Mouse (Mus musculus) lung, postnatal 25 days (tissue): ENCODE results near the gene Serpinb5.
"Not testable (repeated sequence)": the region's sequence is repeated elsewhere in the genome, so short reads cannot be mapped to it uniquely, and the experiment has no call there.

Experiments used
- DNase-seq: peaks from one replicate; pipeline ENCODE4 v3.0.0; 2022; ENCODE audit warnings: low spot score

Serpinb5 gene

GRCm38 (mm10) chr1:106860847-106861246 lies at the start of gene Serpinb5:
Serpinb5 (plus strand) TSS chr1:106861173.
- DNase-seq = peak; percentile 1

GRCm38 (mm10) chr1:106814864-106815263 lies 46.1 kb upstream of the Serpinb5 start:
- DNase-seq = no peak

GRCm38 (mm10) chr1:106815265-106815664 lies 45.7 kb upstream of the Serpinb5 start:
- DNase-seq = no peak

GRCm38 (mm10) chr1:106816766-106817165 lies 44.2 kb upstream of the Serpinb5 start:
- DNase-seq = no peak

- no peak for DNase-seq
Observed at GRCm38 (mm10) chr1:106818323-106818722, 42.6 kb upstream of the Serpinb5 start.

- no peak for DNase-seq
Observed at GRCm38 (mm10) chr1:106822297-106822696, 38.7 kb upstream of the Serpinb5 start.

GRCm38 (mm10) chr1:106828784-106829183 lies 32.2 kb upstream of the Serpinb5 start:
- no peak for DNase-seq

GRCm38 (mm10) chr1:106865543-106865942 lies 4.6 kb downstream of the Serpinb5 start:
- DNase-seq = no peak

DNA sequence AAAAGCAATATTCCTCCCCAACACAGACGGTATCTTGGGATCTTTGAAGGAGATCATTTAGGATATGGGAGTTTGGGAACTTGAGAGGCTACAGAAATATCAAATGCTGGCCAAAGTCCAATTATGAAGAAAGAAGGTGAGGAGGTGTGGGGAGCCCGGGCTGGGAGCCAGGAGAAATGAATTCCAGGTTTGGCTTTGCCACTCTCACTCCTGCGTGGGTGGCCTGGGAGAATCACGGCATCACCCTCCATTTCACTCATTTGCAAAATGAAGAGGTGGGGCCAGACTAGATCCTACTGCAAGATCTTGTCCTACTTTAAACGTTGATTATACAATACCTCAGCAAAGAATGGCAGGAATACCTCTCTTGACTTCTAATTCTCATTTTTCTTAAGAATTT lies 5.1 kb downstream of the Serpinb5 start:
- no peak for DNase-seq

- no peak for DNase-seq
Observed at GRCm38 (mm10) chr1:106866768-106867167, 5.8 kb downstream of the Serpinb5 start.

- DNase-seq = no peak
Observed at GRCm38 (mm10) chr1:106869986-106870385, 9.0 kb downstream of the Serpinb5 start.

DNA sequence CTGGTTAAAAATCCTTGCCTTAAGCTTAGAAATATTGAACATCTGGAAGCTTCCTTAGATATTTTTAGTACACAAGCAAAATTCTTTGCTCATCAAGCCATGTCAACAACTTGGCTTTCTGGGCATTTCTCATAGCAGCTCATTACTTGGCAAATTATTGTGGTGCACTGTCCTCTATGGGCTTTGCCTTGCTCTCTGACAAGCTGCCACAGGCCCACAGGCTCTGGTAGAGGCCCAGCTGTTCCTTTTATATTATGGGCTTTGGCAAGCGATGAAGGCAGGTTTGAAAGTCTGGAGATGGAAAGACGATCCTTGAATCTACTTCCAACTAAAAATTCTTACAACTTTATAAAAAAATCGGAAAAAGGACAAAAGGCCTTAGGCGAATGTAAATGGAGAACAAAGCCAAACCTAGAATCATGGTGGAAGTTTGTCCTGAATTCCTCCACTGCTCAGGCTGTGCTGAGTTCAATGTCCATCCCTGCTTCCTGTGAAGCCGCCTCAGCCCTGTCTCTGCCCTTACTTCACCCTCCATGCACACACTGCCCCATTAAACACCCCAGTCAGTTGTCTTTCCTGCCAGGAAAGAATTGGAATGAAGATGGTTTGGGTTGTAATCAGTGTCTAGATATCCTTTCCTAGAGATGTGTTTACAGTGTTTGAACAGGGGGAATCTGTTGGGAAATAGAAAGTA lies 14.4 kb downstream of the Serpinb5 start:
- DNase-seq = peak; percentile 3

DNA sequence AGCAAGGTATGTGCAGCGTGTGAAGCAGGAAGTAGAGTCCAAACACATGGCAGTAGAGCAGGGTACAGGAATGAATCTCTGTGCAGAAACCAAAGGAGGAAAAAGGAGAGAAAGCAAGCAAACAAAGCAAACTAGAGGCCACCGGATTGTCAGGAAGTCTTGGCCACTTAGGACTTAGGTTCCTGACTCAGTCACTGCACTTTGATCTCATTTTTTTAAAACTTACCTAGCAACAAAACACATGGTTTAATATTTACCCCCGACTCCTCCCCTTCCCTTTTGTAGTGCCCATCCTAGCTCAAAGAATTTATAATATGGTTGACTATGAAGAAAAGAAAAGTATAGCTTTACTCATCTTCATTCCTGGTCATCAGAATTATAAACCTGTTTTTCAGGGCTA lies 15.2 kb downstream of the Serpinb5 start:
- DNase-seq = no peak

DNA sequence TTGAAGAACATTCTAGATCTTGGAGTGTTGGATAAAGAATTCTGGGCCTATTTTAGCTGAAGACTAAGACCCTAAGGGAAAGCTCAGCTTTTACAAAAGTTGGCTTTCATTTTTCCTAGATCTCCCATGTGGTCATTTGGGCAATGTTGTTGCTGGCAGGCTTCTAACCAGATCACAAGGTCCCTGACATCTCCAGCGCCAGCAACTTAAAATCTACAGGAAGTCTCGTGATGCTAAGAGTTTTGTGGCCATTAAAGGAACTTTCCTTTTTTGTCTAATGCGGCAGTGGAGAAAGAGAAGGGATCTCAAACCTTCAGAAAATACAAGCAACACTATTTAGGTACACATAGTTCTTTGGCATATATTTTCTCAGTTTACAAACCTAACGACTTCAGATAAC lies 21.8 kb downstream of the Serpinb5 start:
- no peak for DNase-seq

GRCm38 (mm10) chr1:106883369-106883768 lies 22.4 kb downstream of the Serpinb5 start:
- DNase-seq = no peak

GRCm38 (mm10) chr1:106883812-106884211 lies 22.8 kb downstream of the Serpinb5 start:
- DNase-seq = no peak

GRCm38 (mm10) chr1:106895142-106895541 lies 34.2 kb downstream of the Serpinb5 start:
- not testable (repeated sequence) for DNase-seq

DNA sequence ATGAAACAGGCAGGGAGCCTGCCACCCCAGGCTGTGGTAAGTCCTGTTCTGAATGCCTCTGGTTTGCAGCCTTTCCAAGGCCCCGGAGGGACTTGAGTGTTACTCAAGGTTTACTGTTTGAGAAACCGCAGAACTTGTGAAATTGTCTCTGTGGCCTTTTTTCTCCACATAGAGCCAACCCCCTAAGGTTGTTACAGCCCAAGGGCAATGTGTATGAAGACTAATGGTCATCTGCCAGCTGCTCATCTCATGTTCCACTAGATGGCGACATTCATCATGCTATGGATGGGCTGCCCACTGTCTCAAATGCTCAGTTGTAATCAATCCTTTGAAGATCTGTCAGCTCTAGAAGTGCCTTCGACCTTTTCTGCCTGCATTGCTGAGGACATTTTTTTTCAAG lies 40.4 kb downstream of the Serpinb5 start:
- DNase-seq = peak; percentile 10

DNA sequence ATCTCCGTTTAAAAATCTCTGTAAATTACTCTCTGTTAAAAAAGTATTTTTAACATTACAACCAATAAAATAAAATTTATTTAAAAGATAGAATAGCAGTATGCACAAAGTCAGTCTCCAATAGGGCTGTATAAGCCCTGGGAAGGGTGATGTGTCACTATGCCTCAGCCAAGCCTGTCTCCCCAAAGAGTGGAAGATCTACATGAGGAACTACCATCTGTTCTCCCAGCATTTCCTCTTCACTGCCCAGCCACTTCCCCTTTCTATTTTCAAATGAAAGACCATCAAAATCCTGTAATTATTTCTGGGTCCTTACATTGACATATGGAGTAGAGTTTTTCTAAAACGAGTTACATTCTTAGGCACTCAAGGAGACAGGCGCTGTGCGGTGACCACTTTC lies 71.0 kb downstream of the Serpinb5 start:
- DNase-seq = peak; percentile 13
